Mouse (Mus musculus) lung, adult 2 months (tissue): ENCODE results near the gene Pzp.

Experiments
- CTCF ChIP-seq: fragments of 200-500 bp; IDR thresholded peaks from 2 replicates; pipeline ENCODE4 v1.5.1; 2011; ENCODE audit warnings: mild to moderate bottlenecking, low read length, control low read depth; ENCODE audit not compliant: insufficient read depth
- POLR2A ChIP-seq: fragments of 200-500 bp; IDR thresholded peaks from 2 replicates; pipeline ENCODE4 v1.6.1; 2011; ENCODE audit warnings: low read depth, mild to moderate bottlenecking, control low read depth, low read length, borderline replicate concordance; ENCODE audit errors: extremely low read depth

- no peak for TF ChIP-seq POLR2A
- TF ChIP-seq CTCF = no peak
Observed at GRCm38 (mm10) chr6:128467298-128467697, 59.2 kb downstream of the Pzp start.
